Comparison of ENCODE assay signal across 8 mouse cellular contexts in genomic region chr14:13960482-13961325, GRCm38 (mm10). TPM values are rescaled to one million over a fixed set of nuclear protein-coding genes. Genes with fewer than 3 reads are reported as not detected.
DNase-seq lines count a peak whose midpoint lies in the region; ATAC-seq lines count a peak whose summit lies in the region.

No protein-coding gene starts in this region.

- ATAC-seq in hematopoietic stem cell, adult 5-6 weeks (replicated peaks in 1 of 2; ENCODE audit: insufficient read depth in 1 of 2, low FRiP score in 2 of 2, low TSS enrichment in 1 of 2, low read depth in 1 of 2, poor library complexity in 2 of 2, severe bottlenecking in 2 of 2) = peak; percentile 61 to 65

- peak; percentile 69 for DNase-seq in MN1 (ENCODE audit: low spot score)
- peak; percentile 57 for DNase-seq in cerebellum, adult 8-10 months
- peak; percentile 56 for DNase-seq in forelimb bud, embryonic 11.5 days (ENCODE audit: low read depth, low spot score)
- peak; percentile 68 to 75 for DNase-seq in layer of hippocampus, postnatal 10 days (ENCODE audit: low spot score in 2 of 2)
- peak; percentile 68 for DNase-seq in lung, postnatal 14 days
- peak; percentile 69 for DNase-seq in ovary, postnatal 36 days (ENCODE audit: low spot score)
- peak; percentile 67 to 69 for DNase-seq in thymus, postnatal 36 days

RNA-seq across cellular contexts. Expression of gene Atxn7, which starts 0.5 kb away (rescaled TPM):
- 25.4 and 33.5 TPM in 2 replicates for total RNA-seq in hematopoietic stem cell, adult 5-6 weeks (2017)
- 10 to 100 TPM; 18.8 to 26.8 TPM for total RNA-seq in layer of hippocampus, postnatal 10 days (2021)

RNA-seq across cellular contexts. Expression of gene Thoc7, which starts 0.9 kb away (rescaled TPM):
- 216 and 342 TPM in 2 replicates for total RNA-seq in hematopoietic stem cell, adult 5-6 weeks (2017)
- 100 to 1,000 TPM; 109 to 128 TPM for total RNA-seq in layer of hippocampus, postnatal 10 days (2021)

RNA-seq across cellular contexts. Expression of gene Gm281, which starts 46.4 kb away (rescaled TPM):
- total RNA-seq in hematopoietic stem cell, adult 5-6 weeks (2017) = not detected in 2 replicates
- not detected for total RNA-seq in layer of hippocampus, postnatal 10 days (2021)

Comparison
In these comparisons a context has a peak if more than half of its experiments do, and no peak if none do; other contexts are left out.
1. Peak in every context shown above with its lines: DNase-seq and ATAC-seq.